Mouse (Mus musculus) heart, embryonic 14.5 days (tissue): ENCODE results near the gene Lrg1. TPM values are rescaled to one million over a fixed set of nuclear protein-coding genes. Genes with fewer than 3 reads are reported as not detected.
A peak's percentile ranks its signal among the peaks of the same experiment; 100 is the strongest.

Experiments
- ATAC-seq: fragments of 200-750 bp; cut with Nextera tagmentation; 2 replicates; pipeline ENCODE4 v1.8.0; 2017; ENCODE audit warnings: low read depth, moderate TSS enrichment; ENCODE audit not compliant: insufficient number of reproducible peaks, insufficient read depth, low FRiP score
- H3K27ac ChIP-seq, 2 experiments: fragments of 200-500 bp in 1 of 2; fragments of 300-500 bp in 1 of 2; sonication (generic) in 1 of 2; replicated peaks in 1 of 2; 2 replicates each; pipeline ENCODE4 v1.5.1; 2012 to 2014; ENCODE audit warnings: low read depth in 2 of 2, low read length in 2 of 2, control low read depth in 1 of 2, mild to moderate bottlenecking in 1 of 2, mixed read lengths in 1 of 2; ENCODE audit not compliant: control insufficient read depth in 1 of 2, insufficient read depth in 1 of 2
- H3K27me3 ChIP-seq: fragments of 300-500 bp; sonication (generic); 2 replicates; pipeline ENCODE4 v1.6.1; 2014; ENCODE audit warnings: mild to moderate bottlenecking, low read length, control low read depth; ENCODE audit not compliant: control insufficient read depth, insufficient read depth
- H3K36me3 ChIP-seq: fragments of 300-500 bp; sonication (generic); 2 replicates; pipeline ENCODE4 v1.6.1; 2014; ENCODE audit warnings: mild to moderate bottlenecking, control low read depth, low read length, mixed read lengths; ENCODE audit not compliant: control insufficient read depth, insufficient read depth
- H3K4me1 ChIP-seq, 2 experiments: fragments of 200-500 bp in 1 of 2; fragments of 300-500 bp in 1 of 2; sonication (generic) in 1 of 2; 2 replicates each; pipeline ENCODE4 v1.6.1; 2012 to 2014; ENCODE audit warnings: low read length in 2 of 2, control low read depth in 1 of 2, mixed read lengths in 1 of 2; ENCODE audit not compliant: control insufficient read depth in 2 of 2, insufficient read depth in 2 of 2
- H3K4me2 ChIP-seq: fragments of 300-500 bp; sonication (generic); 2 replicates; pipeline ENCODE4 v1.6.1; 2014; ENCODE audit warnings: mild to moderate bottlenecking, low read length
- H3K4me3 ChIP-seq, 2 experiments: fragments of 200-500 bp in 1 of 2; fragments of 300-500 bp in 1 of 2; sonication (generic) in 1 of 2; 2 replicates each; pipeline ENCODE4 v1.5.1; 2012 to 2014; ENCODE audit warnings: low read length in 2 of 2, mild to moderate bottlenecking in 2 of 2, control low read depth in 1 of 2, low read depth in 1 of 2, moderate library complexity in 1 of 2; ENCODE audit not compliant: control insufficient read depth in 1 of 2, insufficient read depth in 1 of 2
- H3K9ac ChIP-seq: fragments of 300-500 bp; sonication (generic); 2 replicates; pipeline ENCODE4 v1.6.1; 2014; ENCODE audit warnings: mild to moderate bottlenecking, low read length
- H3K9me3 ChIP-seq: fragments of 300-500 bp; sonication (generic); 2 replicates; pipeline ENCODE4 v1.6.1; 2016; ENCODE audit warnings: low read length, control low read depth; ENCODE audit not compliant: control insufficient read depth
- WGBS: fragments of 180-500 bp; shearing (Covaris S2); extraction: QIAGEN DNeasy Blood & Tissue Kit; methylation state at CpG from one replicate; pipeline ENCODE4 v1.1.7; 2014; 5-methylcytosine and 5-hydroxymethylcytosine counted together
- polyA plus RNA-seq: library from polyadenylated mRNA; unstranded; fragments of >200 nt; fragmentation: Nextera tagmentation; extraction: Ambion mirVana; gene quantifications from 2 replicates; pipeline ENCODE4 v1.2.1, GENCODE M21; 2014

Gene Lrg1
- polyA plus RNA-seq, 1 experiment from 2014 or later: 0.32 TPM

DNA sequence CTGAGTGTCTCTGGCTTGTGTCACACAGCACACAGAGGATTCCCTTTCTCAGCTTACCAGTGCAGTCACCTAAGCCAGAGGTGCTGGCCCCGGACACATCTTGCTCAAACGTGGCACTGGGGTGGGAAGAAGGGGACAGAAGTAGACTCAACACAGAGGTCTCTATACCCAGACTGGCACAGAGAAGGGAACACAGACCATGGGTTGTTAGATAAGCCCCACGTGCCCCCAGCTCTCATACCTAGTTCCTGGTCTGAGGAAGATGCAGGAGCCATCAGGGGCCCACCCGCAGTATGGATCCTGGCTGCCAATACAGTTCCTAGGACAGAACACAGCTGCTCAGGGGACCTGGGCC lies 3.5 kb upstream of the Lrg1 start:
- Histone ChIP-seq H3K4me2 (no peak overlapping the region), H3K4me1 (peaks cover 3 to 8% of the 10 kb centered on the region in 2 experiments; a peak in 3 of 4 replicates), H3K4me3 (no peak overlapping the region), H3K27me3 (peaks cover 53% of the 10 kb centered on the region), H3K36me3 (no peaks in the 10 kb centered on the region), H3K9ac (no peak overlapping the region), H3K27ac (no peak overlapping the region), H3K9me3 (peaks cover 18% of the 10 kb centered on the region)
- ATAC-seq: no peak
- 84% methylated on average over 4 of the region's 4 CpGs for WGBS

DNA sequence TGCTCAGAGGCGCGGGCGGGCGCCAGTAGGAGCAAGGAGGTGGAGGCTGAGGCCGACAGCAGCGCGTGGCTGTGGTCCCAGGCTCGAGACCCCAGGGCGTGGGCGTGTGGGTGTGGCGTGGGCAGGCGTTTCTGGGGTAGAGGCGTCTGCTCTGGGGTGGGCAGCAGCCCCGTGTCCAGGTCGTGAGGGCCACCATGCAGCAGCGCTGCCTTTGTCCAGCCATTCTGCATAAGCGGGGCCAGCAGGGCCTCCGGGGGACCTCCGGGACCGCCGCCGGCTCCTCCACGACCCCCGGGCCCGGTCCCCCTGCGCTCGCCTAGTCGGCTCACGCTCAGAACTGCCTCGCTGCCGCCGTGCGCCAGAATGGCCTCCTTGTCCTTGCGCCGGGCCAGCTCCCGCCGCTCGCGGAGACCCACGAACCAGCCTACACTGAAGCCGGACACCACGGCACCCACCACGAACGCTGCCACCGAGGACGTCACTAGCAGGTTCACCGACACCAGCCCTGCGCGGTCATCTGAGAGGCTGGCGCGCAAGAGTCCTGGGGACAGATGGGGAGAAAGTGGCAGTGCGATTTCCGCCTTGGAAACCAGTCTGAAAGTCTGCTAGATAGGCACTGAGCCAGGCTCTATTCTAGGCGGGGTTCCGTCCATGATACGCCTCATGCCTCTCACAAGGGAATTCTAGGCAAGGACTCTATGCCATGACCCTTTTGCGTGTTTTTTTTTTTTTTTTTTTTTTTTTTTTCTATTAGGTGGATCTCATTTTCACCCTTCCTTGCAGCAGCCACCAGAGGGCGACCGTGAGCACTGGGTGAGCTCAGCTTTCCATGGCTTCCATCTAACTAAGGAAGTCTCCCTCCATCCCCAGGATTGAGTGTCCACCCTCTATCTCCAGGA lies 2.8 kb upstream of the Lrg1 start:
- Histone ChIP-seq H3K4me1 (peaks cover 10 to 14% of the 10 kb centered on the region in 2 experiments), H3K9ac (peak overlapping the region; percentile 70), H3K9me3 (peaks cover 18% of the 10 kb centered on the region), H3K4me3 (peak overlapping the region; percentile 48 to 49), H3K4me2 (peak overlapping the region; percentile 88), H3K36me3 (no peaks in the 10 kb centered on the region), H3K27ac (no peak overlapping the region), H3K27me3 (peaks cover 59% of the 10 kb centered on the region)
- WGBS: 6% methylated on average over 59 of the region's 59 CpGs
- ATAC-seq: no peak

DNA sequence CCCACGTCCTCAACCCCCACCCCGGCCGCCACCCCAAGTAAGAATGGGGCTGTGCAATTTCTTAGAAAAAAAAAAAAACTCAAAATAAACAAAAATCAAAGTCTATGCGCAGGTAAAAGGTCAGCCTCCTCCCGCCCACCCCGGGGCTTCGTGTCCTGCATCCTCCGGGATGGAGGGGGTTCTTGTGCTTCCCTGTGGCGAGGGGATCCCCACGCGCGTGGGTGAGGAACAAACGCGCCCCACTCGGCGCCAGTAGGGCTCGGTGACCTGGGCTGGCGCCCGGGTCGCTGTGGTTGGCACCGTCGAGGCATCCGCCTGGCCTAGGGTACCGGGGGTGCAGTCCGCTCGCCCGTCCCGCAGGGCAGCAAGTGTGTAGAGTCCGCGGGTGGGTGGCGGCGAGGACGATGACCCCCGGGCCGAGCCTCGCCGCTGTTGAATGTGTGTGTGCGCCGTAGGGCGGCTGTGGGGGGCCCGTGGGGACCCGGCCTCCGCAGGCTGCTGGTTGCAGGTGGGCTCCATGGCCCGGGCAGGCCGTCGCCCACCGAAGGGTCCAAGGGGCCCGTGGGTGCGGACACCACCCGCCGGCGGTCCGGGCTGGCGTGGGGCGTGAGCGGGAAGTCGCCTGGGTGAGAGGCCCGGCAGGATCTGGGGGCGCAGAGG lies 2.0 kb upstream of the Lrg1 start:
- peaks cover 62% of the 10 kb centered on the region for H3K27me3 ChIP-seq

DNA sequence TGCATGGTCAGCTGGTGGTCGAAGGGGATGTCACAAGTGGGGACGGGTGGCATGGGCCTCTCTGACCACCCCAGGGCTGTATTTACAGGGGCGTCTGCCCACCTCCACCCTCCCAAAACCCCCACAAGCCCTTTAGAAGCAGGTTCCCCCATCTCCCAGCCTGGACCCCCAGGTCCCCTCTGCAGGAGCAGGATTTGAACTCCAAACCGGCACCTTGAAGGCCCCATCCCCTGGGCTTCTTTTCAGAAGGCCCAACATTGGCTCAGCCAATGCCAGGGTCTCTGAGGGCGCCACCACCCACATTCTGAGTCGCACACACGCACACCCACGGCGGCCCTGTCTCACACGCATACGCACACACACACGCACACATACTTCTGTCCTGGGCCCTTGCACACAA lies 1.4 kb upstream of the Lrg1 start:
- Histone ChIP-seq H3K36me3 (no peaks in the 10 kb centered on the region), H3K27ac (no peak overlapping the region), H3K4me1 (peaks cover 13 to 18% of the 10 kb centered on the region in 2 experiments), H3K4me2 (no peak overlapping the region), H3K9me3 (peaks cover 18% of the 10 kb centered on the region), H3K9ac (no peak overlapping the region), H3K27me3 (peaks cover 68% of the 10 kb centered on the region), H3K4me3 (no peak overlapping the region)
- WGBS: 87% methylated on average over 12 of the region's 12 CpGs
- no peak for ATAC-seq

More for the DNA sequence above, 2.0 kb upstream of the Lrg1 start:
- Histone ChIP-seq H3K4me1 (peaks cover 13 to 18% of the 10 kb centered on the region in 2 experiments), H3K9me3 (peaks cover 18% of the 10 kb centered on the region), H3K4me2 (peak overlapping the region; percentile 88), H3K4me3 (peak overlapping the region; percentile 48 to 49), H3K36me3 (no peaks in the 10 kb centered on the region), H3K9ac (peak overlapping the region; percentile 70; the same call in 1 of the 2 replicates), H3K27ac (no peak overlapping the region)
- no peak for ATAC-seq
- WGBS: 40% methylated on average over 50 of the region's 59 CpGs

DNA sequence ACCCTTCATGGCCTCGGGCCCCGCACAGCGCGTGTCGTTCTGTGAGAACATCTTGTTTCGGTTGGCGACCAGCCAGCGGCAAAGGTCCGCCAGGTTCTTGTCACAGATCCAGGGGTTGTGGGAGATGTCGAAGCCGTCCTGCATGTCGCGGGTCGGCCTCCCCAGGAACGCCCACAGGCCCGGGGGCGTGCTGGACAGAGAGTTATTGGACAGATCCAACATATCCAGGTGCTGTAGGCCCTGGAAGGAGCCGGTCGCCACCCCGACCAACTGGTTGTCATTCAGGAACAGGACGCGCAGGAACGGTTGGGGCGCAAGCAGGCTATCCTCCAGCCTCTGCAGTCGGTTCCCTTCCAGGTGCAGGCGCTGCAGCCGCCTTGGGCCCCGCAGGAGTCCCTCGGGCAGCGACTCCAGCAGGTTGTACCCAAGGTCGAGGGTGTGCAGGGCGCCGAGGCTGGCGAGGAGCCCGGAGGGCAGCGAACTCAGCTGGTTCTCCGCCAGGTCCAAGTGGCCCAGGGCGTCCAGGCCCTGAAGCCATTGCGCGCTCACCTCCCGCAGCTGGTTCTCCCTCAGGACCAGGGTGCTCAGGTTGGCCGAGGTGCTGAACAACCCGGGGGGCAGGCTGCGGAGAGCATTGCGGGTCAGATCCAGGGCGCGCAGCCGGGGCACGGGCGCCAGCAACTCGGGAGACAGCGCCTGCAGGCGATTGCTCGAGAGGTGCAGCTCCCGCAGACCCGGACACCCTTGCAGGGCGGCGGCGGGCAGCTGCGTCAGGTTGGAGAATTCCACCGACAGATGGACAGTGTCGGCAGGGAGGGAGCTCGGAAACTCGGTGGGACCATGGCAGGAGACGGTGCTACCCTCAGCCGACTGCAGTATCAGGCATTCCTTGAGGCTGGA lies 1.6 kb downstream of the Lrg1 start:
- Histone ChIP-seq H3K4me3 (peak overlapping the region; percentile 31 to 35), H3K36me3 (no peaks in the 10 kb centered on the region), H3K9me3 (peaks cover 18% of the 10 kb centered on the region), H3K4me2 (peak overlapping the region; percentile 71), H3K9ac (peak overlapping the region; percentile 46), H3K27me3 (peaks cover 80% of the 10 kb centered on the region), H3K27ac (no peak overlapping the region), H3K4me1 (peaks cover 17 to 23% of the 10 kb centered on the region in 2 experiments)
- WGBS: 4% methylated on average over 66 of the region's 66 CpGs
- no peak for ATAC-seq

DNA sequence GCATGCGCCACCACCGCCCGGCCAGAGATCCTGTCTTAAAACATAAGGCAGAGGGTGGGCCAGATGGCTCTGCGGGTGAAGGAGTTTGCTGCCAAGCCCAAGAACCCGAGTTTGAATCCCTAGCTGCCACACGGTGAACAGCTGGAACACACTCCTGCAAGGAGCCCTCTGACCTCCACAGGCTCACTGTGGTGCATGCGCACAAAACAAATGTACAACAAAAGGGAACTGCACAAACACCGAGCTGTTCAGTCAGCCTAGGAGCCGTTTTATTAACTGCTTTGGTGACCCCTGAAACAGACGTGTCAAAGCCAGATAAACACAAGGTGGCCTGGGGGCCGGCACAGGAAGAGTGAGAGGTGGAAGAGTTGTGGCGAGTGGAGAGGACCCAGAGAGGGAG lies 2.4 kb downstream of the Lrg1 start:
- Histone ChIP-seq H3K4me1 (peaks cover 15 to 23% of the 10 kb centered on the region in 2 experiments), H3K9me3 (peaks cover 18% of the 10 kb centered on the region), H3K4me3 (peak overlapping the region in 1 of 2 experiments; percentile 35; a peak in 2 of 4 replicates), H3K36me3 (no peaks in the 10 kb centered on the region), H3K4me2 (peak overlapping the region; percentile 71), H3K27me3 (peaks cover 76% of the 10 kb centered on the region), H3K9ac (no peak overlapping the region), H3K27ac (no peak overlapping the region)
- WGBS: 38% methylated on average over 12 of the region's 12 CpGs
- no peak for ATAC-seq

DNA sequence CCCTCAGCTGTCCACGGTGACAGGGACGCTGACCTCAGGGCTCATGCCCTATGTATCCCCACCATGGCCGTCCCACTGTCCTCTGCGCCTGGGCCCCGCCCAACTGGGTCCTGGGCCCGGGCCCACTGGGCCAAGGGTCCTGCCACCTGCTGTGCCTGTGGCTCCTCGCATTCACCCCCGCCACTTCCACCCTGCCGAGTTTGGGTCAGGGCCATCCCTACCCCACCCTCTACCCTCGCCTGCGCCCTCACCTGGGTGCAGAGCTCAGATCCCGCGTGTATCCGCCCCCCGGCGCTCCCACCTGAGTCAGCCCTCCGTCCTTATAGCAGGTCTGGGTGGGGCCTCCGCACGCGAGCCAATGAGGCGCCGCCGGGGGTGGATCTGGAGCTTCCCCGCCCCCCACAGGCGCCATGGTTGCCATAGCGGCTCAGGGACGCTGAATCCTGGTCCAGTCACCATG lies 4.5 kb downstream of the Lrg1 start, which contains the start of gene Plin5:
Gene Plin5, minus strand, starts transcription at position 346 of the 460 bp plus-strand sequence.
- Histone ChIP-seq H3K4me3 (peak within 1 kb of the TSS; percentile 25 to 28; a peak in 3 of 4 replicates), H3K36me3 (no peaks in the 10 kb centered on the region), H3K9me3 (peaks cover 3% of the 10 kb centered on the region), H3K9ac (peak within 1 kb of the TSS; percentile 21; the same call in 1 of the 2 replicates), H3K4me1 (peaks cover 15 to 17% of the 10 kb centered on the region in 2 experiments), H3K27ac (no peak within 1 kb of the TSS), H3K4me2 (peak within 1 kb of the TSS; percentile 66), H3K27me3 (peaks cover 54% of the 10 kb centered on the region)
- WGBS: 2% methylated on average over 27 of the region's 27 CpGs
- ATAC-seq: no peak
